Mouse (Mus musculus) bone marrow, adult 2 months (tissue): Measurements from ENCODE around the gene Cuedc2.

Source experiments
- CTCF ChIP-seq: fragments of 200-500 bp; IDR thresholded peaks from 2 replicates; pipeline ENCODE4 v1.5.1; 2011; ENCODE audit warnings: low read length, control low read depth; ENCODE audit not compliant: control insufficient read depth, insufficient read depth
- POLR2A ChIP-seq: fragments of 200-500 bp; IDR thresholded peaks from 2 replicates; pipeline ENCODE4 v1.6.1; 2011; ENCODE audit warnings: low read depth, mild to moderate bottlenecking, control low read depth, low read length, borderline replicate concordance; ENCODE audit not compliant: control insufficient read depth

- TF ChIP-seq CTCF (no peak), POLR2A (no peak)
These were observed 9.4 kb downstream of the Cuedc2 start for GRCm38 (mm10) chr19:46329031-46329641.
